Mouse (Mus musculus) heart, embryonic 16.5 days (tissue): ENCODE data around the gene Lrtm2. TPM values are rescaled to one million over a fixed set of nuclear protein-coding genes. Genes with fewer than 3 reads are reported as not detected.

Experiments
- ATAC-seq: fragments of 200-750 bp; cut with Nextera tagmentation; replicated peaks from 2 replicates; pipeline ENCODE4 v1.8.0; 2017; ENCODE audit warnings: moderate number of reproducible peaks; ENCODE audit not compliant: insufficient read depth, low FRiP score; ENCODE audit errors: extremely low read depth
- H3K27ac ChIP-seq: fragments of 300-500 bp; sonication (generic); 2 replicates; pipeline ENCODE4 v1.5.1; 2014; ENCODE audit warnings: mild to moderate bottlenecking, low read length, control low read depth, moderate library complexity
- H3K27me3 ChIP-seq: fragments of 300-500 bp; sonication (generic); 2 replicates; pipeline ENCODE4 v1.6.1; 2014; ENCODE audit warnings: low read length, mixed read lengths; ENCODE audit not compliant: control insufficient read depth, insufficient read depth
- H3K36me3 ChIP-seq: fragments of 300-500 bp; sonication (generic); 2 replicates; pipeline ENCODE4 v1.6.1; 2014; ENCODE audit not compliant: control insufficient read depth, insufficient read depth
- H3K4me1 ChIP-seq: fragments of 300-500 bp; sonication (generic); 2 replicates; pipeline ENCODE4 v1.6.1; 2014; ENCODE audit warnings: low read length, mixed read lengths; ENCODE audit not compliant: control insufficient read depth, insufficient read depth
- H3K4me2 ChIP-seq: fragments of 300-500 bp; sonication (generic); 2 replicates; pipeline ENCODE4 v1.6.1; 2014; ENCODE audit warnings: low read depth, mild to moderate bottlenecking, control low read depth, low read length
- H3K4me3 ChIP-seq: fragments of 300-500 bp; sonication (generic); 2 replicates; pipeline ENCODE4 v1.5.1; 2014; ENCODE audit warnings: mild to moderate bottlenecking, control low read depth, low read length
- H3K9ac ChIP-seq: fragments of 300-500 bp; sonication (generic); 2 replicates; pipeline ENCODE4 v1.6.1; 2014; ENCODE audit warnings: low read length, control low read depth
- H3K9me3 ChIP-seq: fragments of 300-500 bp; sonication (generic); replicated peaks from 2 replicates; pipeline ENCODE4 v1.6.1; 2016; ENCODE audit warnings: low read length; ENCODE audit not compliant: control insufficient read depth
- WGBS: fragments of 180-500 bp; shearing (Covaris S2); extraction: QIAGEN DNeasy Blood & Tissue Kit; methylation state at CpG from one replicate; pipeline ENCODE4 v1.1.7; 2014; 5-methylcytosine and 5-hydroxymethylcytosine counted together
- polyA plus RNA-seq: library from polyadenylated mRNA; unstranded; fragments of >200 nt; fragmentation: Nextera tagmentation; extraction: Ambion mirVana; gene quantifications from 2 replicates; pipeline ENCODE4 v1.2.1, GENCODE M21; 2015

Lrtm2 gene
- polyA plus RNA-seq, 1 experiment from 2014 or later = 0.32 TPM

DNA sequence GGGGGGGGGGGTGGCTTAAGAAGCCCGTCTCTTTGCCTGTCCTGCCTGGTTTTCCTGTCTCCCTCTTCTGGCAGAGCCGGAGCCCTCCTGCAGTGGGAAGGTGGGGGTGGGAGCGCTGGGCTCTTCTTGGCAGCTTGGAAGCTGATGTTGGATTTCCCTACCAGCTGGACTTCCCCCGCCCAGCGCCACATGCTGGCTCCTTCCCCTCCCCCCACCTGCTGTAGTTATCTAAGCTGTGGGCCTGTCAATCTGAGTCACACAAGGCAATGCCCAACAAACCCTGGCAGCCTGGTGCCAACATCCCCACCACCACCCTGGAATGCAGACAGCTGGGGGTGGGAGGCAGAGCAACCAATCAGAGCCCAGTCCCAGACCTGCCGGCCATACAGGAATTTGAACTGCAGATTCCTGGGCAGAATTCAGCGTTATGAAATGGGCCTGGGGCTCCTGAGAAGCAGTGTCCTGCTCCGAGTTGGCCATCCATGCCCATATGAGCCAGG lies 1.3 kb downstream of the Lrtm2 start:
- Histone ChIP-seq H3K4me1 (peaks cover 20% of the 10 kb centered on the region), H3K36me3 (no peaks in the 10 kb centered on the region), H3K9ac (no peak overlapping the region), H3K4me2 (peak overlapping the region; percentile 36), H3K4me3 (peak overlapping the region; percentile 6; the same call in 1 of the 2 replicates), H3K9me3 (no peaks in the 10 kb centered on the region), H3K27me3 (peaks cover 51% of the 10 kb centered on the region), H3K27ac (no peak overlapping the region)
- peak; percentile 82 for ATAC-seq
- 2% methylated on average over 8 of the region's 8 CpGs for WGBS

DNA sequence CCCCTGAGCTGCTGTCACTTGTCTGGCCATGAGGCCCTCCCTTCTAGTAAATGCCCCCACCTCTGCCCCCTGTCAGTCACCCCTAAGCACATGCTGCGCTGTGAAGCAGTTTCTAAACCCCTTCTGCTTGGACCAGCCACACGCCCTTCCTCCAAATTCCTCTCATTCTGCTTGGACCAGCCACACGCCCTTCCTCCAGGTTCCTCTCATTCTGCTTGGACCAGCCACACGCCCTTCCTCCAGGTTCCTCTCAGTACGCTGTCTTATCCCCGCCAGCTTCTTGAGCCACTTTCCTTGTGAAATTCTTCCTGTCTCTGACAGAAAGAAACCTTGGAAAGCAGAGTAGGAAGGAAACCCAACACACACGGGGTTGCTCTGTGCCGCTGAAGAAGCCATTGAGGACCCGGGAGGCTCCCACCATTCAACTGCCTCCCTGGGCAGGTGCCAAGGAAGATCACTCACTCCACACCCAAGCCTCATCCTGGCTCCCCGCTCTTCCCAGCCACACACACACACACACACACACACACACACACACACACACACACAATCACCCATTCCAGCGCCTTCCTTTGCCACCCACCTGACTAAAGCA lies 1.9 kb downstream of the Lrtm2 start:
- Histone ChIP-seq H3K27me3 (peaks cover 51% of the 10 kb centered on the region), H3K4me2 (peak overlapping the region; percentile 36; the same call in 1 of the 2 replicates), H3K4me3 (no peak overlapping the region), H3K36me3 (no peaks in the 10 kb centered on the region), H3K4me1 (peaks cover 20% of the 10 kb centered on the region), H3K9me3 (no peaks in the 10 kb centered on the region), H3K27ac (no peak overlapping the region), H3K9ac (no peak overlapping the region)
- 11% methylated on average over 11 of the region's 11 CpGs for WGBS
- no peak for ATAC-seq

DNA sequence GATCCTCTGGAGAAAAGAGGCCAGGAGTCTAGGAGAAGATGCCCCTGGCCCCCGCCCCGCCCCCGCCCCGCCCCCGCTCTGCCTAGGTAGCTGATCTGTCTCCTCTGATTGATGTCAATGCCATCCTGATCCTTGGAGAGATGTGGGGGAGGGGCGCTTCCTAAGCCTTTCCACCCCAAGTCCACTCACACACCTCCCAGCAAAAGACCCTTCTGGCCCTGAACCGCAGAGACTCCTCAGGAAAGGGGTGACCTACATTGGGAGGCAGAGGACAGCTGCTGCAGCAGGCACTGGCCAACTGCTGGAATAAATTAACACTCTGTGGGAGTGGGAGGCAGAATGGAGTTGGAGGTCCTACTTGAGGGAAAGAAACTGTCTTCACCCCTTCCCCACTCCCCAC lies 4.0 kb downstream of the Lrtm2 start:
- no peaks in the 10 kb centered on the region for H3K36me3 ChIP-seq
- H3K4me3 ChIP-seq = no peak overlapping the region
- no peak overlapping the region for H3K27ac ChIP-seq
- peaks cover 20% of the 10 kb centered on the region for H3K4me1 ChIP-seq
- no peaks in the 10 kb centered on the region for H3K9me3 ChIP-seq
- peaks cover 44% of the 10 kb centered on the region for H3K27me3 ChIP-seq
- no peak overlapping the region for H3K9ac ChIP-seq
- no peak for ATAC-seq
- H3K4me2 ChIP-seq = no peak overlapping the region
- 24% methylated on average over 7 of the region's 7 CpGs for WGBS

DNA sequence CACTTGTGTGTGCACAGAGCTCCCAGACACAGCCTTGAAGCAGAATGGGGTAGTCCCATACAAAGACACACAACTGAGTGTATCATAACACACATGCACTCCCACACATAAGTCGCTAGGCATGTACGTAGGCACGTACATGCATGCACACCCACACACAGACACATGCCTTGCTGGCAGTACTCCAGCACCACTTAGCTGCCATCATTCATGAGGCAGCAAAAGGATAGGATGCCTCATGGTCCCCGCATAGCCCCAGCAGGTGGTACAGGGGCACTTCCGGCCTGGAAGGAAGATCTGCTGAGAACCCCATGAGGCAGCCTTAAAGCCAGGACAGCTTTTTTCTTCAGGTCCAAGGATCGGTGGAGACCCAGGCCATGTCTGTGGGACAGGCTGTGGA lies 4.6 kb downstream of the Lrtm2 start:
- Histone ChIP-seq H3K36me3 (no peaks in the 10 kb centered on the region), H3K4me3 (no peak overlapping the region), H3K4me2 (no peak overlapping the region), H3K4me1 (peaks cover 20% of the 10 kb centered on the region), H3K9ac (no peak overlapping the region), H3K9me3 (no peaks in the 10 kb centered on the region), H3K27me3 (peaks cover 39% of the 10 kb centered on the region), H3K27ac (no peak overlapping the region)
- ATAC-seq = no peak
- WGBS = 66% methylated on average over 6 of the region's 6 CpGs

DNA sequence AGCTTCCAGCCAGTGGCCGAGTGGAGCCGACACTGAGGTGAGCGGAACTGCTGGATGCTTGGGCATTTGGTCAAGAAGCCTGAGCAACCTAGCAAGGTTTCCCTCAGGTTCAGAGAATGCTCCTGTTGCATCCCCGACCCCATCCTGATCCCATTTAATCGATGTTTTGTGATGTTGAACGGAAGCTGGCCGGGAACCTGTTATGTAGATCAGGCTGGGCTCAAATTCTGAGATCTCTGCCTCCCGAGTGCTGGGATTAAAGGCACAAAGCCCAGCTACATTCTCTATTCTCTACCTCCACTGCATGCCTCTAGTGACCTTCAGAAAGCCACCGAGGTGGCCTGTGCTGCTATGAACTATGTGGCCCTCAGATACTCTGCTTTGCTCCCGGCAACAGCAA lies 5.8 kb downstream of the Lrtm2 start:
- Histone ChIP-seq H3K36me3 (no peaks in the 10 kb centered on the region), H3K9me3 (no peaks in the 10 kb centered on the region), H3K4me2 (no peak overlapping the region), H3K27me3 (peaks cover 30% of the 10 kb centered on the region), H3K27ac (no peak overlapping the region), H3K4me3 (no peak overlapping the region), H3K4me1 (peaks cover 15% of the 10 kb centered on the region), H3K9ac (no peak overlapping the region)
- no peak for ATAC-seq
- 60% methylated on average over 10 of the region's 10 CpGs for WGBS

DNA sequence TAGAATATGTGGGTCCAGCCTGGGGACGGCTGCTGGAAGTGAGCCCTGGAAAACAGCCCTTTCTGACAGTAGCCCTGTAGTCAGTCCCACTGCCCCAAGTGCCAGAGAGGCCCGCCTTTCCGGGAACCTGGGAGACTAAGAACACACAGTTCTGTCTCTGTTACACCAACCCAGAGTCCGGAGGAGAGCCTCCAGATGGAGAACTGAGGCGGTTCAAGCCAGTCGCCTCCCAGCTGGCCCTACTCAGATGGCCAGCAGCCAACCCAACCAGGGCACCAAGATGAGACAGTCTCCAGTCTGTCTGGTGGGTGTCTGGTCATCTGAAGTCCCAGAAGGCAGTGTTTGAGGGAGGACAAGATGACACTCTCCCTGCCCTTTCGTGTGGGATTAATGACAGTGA lies 8.8 kb downstream of the Lrtm2 start:
- ATAC-seq = no peak
- WGBS = 71% methylated on average over 7 of the region's 7 CpGs
- H3K27ac ChIP-seq = no peak overlapping the region
- no peak overlapping the region for H3K4me3 ChIP-seq
- H3K36me3 ChIP-seq = no peaks in the 10 kb centered on the region
- peaks cover 9% of the 10 kb centered on the region for H3K27me3 ChIP-seq
- H3K9ac ChIP-seq = no peak overlapping the region
- no peaks in the 10 kb centered on the region for H3K4me1 ChIP-seq
- no peaks in the 10 kb centered on the region for H3K9me3 ChIP-seq
- no peak overlapping the region for H3K4me2 ChIP-seq

DNA sequence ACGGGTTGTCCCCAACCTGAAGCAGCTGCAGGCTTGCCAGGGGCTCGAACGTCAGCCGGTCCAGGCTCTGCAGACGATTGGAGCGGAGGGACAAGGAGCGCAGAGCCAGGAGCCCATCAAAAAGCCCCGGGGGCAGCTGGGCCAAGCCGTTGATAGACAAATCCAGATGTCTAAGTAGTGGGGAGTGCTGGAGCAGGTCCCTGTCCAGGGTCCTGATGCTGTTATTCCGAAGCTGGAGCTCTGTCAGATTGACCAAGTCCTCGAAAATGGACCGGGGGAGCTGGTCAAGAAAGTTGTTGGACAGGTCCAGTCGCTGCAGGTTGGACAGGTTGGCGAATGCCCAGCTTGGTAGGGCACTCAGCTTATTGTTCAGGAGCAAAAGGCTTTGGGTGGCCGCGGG lies 10.1 kb downstream of the Lrtm2 start:
- Histone ChIP-seq H3K36me3 (no peaks in the 10 kb centered on the region), H3K27me3 (peaks cover 5% of the 10 kb centered on the region), H3K4me1 (no peaks in the 10 kb centered on the region), H3K27ac (no peak overlapping the region), H3K9me3 (no peaks in the 10 kb centered on the region), H3K4me3 (no peak overlapping the region), H3K4me2 (no peak overlapping the region), H3K9ac (no peak overlapping the region)
- WGBS = 22% methylated on average over 16 of the region's 16 CpGs
- ATAC-seq = no peak

DNA sequence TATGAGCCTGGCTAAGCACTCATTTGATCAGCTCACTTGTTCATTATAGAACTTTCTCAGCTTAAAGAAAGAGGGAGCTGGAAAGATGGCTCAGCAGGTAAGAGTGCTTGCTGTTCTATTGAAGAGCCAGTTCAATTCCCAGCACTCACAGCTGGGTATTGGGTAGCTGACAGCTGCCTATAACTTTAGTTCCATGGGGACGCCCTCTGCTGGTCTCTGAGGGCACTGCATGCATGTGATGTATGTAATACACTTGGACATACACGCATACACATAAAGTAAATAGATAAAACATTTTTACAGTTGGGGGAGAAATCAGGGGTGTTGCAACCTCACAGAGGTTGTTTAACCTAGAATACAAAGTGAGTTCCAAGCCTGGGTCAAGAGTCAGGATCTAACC lies 11.2 kb downstream of the Lrtm2 start:
- H3K27me3 ChIP-seq = peaks cover 4% of the 10 kb centered on the region
- no peaks in the 10 kb centered on the region for H3K36me3 ChIP-seq
- WGBS = 81% methylated on average over 2 of the region's 2 CpGs
- H3K9ac ChIP-seq = no peak overlapping the region
- H3K27ac ChIP-seq = no peak overlapping the region
- no peaks in the 10 kb centered on the region for H3K4me1 ChIP-seq
- H3K9me3 ChIP-seq = no peaks in the 10 kb centered on the region
- ATAC-seq = no peak
- H3K4me2 ChIP-seq = no peak overlapping the region
- H3K4me3 ChIP-seq = no peak overlapping the region

DNA sequence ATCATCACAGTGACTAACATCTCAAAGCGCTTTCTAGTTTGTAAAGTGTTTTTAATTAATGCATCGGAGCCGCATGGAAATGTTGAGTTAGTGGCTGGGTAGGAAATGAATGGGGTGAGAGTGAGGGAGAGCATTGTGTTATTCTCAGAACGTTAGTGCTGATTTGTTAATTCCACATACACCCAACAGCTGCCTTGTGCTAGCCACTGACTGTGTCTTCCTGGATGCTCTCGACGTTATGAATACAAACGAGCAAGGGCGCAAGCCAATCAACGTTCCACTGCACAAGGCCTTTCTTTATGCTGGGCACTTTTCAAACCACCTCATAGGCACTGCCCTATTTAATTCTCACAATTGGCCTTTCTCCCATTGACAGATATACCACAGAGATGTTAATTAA lies 11.8 kb downstream of the Lrtm2 start:
- Histone ChIP-seq H3K9ac (no peak overlapping the region), H3K27ac (no peak overlapping the region), H3K4me2 (no peak overlapping the region), H3K4me3 (no peak overlapping the region), H3K27me3 (peaks cover 4% of the 10 kb centered on the region), H3K4me1 (no peaks in the 10 kb centered on the region), H3K36me3 (no peaks in the 10 kb centered on the region), H3K9me3 (no peaks in the 10 kb centered on the region)
- WGBS = 82% methylated on average over 9 of the region's 9 CpGs
- ATAC-seq = no peak
